Mouse (Mus musculus) liver (tissue): ENCODE data around the gene Nr5a1.
A peak's percentile ranks its signal among the peaks of the same experiment; 100 is the strongest.

ENCODE experiments used
- DNase-seq: peaks from one replicate; pipeline ENCODE4 v3.0.0-alpha.2; 2020; ENCODE audit warnings: mixed read lengths

Nr5a1 gene

DNA sequence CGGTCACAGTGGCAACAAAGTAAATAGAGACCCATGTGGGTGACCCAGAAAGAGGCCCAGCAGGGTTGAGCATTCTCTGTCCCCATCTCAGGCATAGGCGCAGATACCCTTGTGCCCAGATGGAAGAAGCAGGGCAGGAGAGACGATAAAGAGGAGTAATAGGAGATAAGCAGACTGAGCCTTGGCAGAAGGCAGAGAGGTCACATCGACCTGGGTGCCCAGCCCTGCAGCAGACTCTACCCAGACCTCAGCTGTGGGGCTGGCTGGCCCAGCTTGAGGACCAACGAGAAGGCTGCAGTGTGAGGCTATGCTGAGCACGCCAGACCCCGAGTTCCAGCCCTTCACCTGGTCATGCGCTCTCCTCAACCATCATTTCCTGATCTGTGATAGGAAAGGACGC, 10.0 kb downstream of the Nr5a1 start:
- no peak for DNase-seq

DNA sequence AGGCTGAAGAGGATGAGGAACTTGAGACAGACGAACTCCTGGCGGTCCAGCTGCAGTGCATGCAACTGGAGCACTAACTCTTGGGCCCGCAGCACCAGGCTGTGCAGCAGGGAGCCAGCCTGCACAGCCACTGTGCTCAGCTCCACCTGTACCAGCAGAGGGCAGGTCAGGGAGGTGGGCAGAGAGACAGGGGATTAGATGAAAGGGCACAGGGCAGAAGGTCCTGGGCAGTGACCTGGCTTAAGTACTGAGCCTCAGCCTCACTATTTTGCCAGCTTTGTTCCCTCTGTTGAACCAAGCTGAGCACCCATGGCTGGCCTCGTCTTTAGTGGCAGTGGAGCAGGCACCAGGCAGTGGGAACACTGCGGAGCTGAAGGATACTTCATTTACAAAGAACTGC, 14.2 kb downstream of the Nr5a1 start:
- no peak for DNase-seq

DNA sequence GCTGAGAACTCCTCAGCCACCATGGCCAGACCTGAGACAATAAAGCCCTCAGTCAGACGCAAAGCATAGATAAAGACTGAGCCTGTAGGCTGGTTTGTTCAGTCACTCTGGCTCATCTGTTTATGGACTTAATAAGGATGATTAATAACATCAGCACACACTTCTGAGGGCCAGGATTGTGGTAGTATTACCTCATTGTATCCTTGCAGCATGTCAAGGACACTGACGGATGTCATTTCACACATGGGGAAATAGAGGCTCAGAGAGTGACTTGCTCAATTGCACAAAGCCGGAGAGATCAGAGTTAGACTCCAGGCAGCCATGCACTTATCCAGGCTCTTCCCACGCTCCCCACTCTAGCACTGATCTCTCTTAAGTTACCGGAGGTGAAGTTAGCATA, 15.7 kb downstream of the Nr5a1 start:
- no peak for DNase-seq

DNA sequence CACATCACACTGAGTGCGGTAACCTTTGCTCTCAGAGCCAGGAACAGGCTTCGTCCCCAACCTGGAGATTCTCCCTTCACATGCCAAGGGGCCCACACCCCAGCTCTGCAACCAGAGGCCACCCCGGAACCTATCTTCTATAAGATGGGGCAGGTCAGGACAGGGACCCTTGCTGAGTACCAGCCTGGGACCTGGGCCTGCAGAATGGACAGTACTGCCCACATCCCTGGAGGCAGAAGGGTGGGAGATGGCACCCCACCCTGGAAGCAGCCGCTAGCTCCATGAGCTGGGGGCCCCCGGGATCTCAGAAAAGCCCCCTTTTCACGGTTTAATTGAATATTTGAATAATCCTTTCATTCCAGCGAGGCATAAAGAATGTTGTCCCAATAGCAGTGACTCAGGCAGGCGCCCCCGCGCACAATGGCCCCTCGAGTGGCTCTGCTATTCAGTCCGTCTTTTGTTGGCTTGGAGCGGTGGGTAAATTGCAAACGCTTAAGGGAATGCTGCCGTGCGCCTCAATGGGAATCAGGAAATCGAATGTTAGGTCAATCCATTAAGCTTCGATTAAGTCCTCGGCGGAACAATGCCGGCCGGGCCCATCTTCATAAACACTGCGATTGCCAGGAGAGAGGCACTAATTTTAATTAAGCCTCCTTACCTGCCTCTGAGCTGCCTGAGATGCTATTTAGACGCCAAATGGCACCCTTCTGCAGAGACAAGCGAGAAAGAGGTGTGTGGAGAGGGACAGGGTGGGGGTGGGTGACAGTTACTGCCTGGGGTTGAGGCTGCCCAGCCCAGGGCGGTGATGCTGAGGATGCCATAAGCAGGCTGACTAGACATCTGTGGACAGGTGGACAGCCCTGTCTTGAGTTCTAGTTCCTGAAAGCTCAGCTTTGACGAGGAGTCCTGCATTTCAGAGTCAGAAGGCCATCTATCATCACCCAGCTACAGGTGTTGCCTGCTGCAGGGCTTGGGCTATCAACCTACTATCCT, 16.9 kb downstream of the Nr5a1 start:
- DNase-seq = no peak

DNA sequence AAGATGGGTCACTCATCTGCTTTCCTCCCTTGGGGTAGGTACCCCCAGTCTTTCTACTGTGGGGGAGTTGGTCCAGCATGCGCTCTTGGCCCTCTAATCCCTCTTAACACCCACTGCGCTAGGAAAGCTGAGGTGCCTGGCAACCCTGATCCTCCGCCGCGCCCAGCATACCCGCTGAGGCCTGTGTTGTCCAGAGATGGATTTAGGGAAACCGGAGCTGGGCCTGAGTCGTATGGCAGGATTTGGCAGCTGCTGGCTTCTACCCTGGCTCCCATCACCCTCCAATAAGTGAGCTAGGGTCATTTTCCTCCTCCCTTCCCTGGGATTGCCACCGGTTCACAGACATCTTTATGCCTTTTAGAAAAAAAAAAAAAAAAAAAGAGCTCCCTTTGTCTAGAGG, 18.6 kb downstream of the Nr5a1 start:
- DNase-seq = no peak

DNA sequence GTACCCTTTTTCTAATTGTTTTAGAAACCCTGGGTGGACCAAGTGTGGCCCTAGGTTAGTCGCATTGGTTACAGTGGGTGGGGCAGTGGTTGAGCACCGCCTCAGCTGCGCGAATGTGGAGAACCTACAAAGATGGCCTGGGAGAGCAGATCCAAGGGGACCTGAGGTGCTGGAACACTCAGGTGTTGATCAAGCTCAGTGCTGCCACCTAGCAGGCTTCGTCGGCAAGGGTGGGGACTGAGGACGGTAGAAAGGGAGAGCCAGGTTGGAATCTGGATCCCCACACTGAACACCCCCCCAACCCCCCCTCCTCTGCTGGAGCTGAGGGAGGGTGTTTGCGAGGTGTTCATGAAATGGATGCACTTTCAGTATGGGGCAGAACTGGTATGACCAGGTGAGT, 22.8 kb downstream of the Nr5a1 start:
- peak; percentile 61 for DNase-seq

DNA sequence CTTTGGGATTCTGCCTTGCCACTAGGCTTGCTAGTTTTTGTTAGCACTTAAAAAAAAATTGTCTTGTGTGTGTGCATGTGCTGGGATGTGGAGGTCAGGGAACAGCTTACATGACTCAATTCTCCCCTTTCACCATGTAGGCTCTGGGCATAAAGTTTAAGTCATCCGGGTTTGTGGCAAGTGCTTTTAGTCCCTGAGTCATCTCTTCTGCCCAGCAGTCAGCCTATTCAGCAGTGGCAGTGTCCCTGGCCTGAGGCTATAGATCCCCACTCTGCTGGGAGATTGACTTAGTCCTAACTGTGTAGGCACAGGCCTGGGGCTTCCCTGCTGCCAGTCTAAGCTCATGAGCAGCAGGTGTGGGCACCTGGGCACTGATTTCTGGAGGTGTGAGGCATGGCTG, 24.5 kb downstream of the Nr5a1 start:
- DNase-seq = no peak

DNA sequence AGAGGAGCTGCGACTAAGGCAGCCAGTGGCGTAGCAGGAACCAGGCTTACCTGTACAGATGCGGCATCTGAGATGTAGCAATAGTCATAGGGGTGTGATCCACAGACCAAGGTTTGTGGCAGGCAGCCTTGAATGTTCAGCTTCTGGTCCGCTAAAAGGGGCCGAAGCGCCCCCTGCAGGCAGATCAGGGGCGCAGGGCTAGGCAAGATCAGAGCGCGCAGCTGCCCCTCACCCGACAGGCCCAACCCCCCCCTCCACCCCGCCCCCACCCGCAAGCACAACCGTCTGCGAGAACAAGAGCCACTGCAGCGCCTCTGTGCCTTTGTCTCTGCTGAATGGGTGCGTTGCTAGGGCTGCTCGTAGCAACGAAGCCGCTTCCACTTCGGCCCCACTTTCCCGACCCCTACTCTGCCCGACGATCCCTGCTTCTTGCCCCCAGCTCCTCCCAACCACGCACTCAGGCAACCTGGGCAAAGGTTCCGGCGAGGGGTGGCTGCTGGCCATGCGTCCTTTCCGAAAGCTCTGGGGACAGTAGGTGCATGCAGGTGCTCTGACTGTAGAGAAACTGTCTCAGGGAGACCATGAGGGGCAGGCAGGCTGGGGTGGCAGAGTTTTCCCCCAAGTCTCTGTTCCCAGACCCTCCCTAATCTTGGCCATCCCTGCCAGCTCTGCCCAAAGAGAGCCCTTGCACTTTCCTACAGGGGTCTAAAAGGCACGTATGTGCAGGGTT, 25.4 kb downstream of the Nr5a1 start:
- peak; percentile 56 for DNase-seq

DNA sequence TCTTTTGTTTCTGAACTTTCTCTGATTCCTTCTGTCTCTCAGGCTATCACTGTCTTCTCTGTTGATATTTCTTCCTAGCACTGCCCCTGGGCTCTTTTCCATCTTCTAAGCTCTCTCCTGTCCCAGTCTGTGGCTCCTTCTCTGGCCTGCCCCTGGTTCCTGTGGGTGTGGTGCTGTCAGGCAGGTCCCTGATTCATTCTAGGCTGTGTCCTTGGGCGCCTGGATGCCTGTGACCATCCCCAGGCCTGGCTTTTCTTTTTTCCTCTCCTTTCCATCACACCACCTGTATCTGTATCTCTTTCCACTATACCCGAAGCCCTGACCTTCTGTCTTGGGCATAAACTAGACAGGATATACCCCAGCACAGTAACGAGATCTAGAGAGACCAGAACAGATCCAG, 28.6 kb downstream of the Nr5a1 start:
- no peak for DNase-seq

DNA sequence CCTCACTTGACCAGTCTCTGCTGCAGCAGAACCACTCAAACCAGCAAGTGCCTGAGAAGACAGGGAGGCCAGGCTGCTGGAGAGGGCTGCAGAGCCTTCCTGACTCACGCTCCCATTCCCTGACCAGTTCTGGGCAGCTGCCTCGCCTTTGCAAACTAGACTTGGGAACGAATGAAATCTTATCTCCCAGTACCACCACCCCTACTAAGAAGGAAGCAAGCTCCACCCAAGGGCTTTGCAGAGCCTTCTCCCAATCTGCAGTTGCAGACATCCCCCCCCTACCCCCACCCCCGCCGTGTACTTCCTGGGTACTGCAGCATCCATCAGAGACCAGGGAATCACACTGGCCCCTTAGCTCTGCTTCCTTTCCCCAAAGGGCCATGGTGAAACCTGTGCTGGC, 31.3 kb downstream of the Nr5a1 start:
- DNase-seq = peak; percentile 44

DNA sequence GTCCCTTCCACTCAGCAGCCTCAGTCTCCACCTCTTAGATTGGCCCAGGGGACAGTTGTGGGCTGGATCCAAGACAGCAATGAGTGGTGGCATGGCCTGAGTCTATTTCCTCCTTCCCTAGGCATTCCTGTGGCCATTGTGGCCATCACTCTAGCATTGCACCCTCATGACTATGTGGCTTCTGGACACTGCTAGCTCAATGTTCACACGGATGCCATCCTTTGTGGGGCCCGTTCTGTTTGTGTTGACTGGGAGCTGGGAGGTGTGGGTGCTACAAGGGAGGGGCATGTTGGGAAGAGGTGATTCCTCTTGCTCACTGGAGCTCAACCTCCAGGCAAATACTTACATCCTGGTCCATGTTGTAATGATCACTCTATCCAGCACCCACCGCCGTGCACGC, 32.1 kb downstream of the Nr5a1 start:
- DNase-seq = no peak

DNA sequence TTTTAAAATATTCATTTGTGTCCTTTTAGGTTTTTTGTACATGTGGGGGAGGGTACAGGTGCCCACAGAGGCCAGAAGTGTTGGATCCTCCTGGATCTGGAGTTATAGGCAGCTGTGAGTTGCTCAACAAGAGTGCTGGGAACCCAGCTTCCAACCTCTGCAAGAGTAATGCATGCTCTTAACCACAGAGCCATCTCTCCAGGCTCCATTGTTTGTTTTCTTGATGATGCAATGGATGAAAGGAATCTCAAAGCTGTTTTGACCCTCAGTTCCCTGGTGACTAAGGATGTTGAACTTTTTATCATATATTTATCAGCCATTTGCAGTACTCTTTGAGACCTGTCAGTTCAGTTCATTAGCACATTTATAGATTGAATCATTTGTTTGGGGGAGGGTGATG, 35.4 kb downstream of the Nr5a1 start:
- DNase-seq = no peak

DNA sequence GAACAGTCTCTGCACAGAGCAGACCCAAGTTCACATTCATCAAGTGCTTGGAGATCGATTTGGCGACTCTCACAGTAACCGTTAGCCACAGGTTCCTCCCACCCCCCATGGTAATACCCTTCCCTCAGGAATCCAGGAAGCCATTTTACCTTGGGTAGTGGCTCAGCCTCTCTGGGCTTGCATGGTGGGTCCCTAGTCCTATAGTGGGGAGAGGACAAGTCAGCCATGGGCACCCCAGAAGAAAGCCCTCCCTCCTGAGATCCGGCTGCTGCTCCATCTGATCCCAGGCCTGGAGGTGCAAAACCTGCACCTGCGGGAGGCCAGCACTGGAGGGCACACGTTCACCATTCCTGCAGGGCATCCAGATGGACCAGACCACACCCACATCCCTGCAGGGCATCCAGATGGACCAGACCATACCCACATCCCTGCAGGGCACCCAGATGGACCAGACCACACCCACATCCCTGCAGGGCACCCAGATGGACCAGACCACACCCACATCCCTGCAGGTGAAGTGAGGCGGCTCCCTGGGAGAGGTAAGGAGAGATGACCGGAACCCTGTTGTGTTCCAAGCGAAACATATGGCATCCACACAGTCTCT, 38.9 kb downstream of the Nr5a1 start:
- DNase-seq = no peak

DNA sequence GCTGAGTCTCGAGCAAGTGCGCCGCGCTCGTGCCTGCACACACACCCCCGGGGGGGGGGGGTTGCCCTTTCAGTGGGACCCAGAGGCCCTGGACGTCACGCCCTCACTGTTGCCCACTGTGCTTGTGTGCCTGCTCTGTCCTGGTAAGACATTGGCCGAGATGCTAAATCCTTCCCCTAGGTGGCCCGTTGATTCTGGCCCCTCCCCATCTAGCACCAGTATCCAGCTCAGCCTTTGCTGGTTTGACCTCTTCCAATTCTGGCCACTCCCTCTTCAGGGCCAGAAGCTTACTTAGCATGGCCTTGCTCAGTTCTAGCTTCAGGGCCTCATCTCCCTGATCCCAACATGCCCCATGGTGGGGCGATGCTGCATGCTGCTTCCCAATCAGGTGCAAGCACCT, 41.8 kb downstream of the Nr5a1 start:
- no peak for DNase-seq

DNA sequence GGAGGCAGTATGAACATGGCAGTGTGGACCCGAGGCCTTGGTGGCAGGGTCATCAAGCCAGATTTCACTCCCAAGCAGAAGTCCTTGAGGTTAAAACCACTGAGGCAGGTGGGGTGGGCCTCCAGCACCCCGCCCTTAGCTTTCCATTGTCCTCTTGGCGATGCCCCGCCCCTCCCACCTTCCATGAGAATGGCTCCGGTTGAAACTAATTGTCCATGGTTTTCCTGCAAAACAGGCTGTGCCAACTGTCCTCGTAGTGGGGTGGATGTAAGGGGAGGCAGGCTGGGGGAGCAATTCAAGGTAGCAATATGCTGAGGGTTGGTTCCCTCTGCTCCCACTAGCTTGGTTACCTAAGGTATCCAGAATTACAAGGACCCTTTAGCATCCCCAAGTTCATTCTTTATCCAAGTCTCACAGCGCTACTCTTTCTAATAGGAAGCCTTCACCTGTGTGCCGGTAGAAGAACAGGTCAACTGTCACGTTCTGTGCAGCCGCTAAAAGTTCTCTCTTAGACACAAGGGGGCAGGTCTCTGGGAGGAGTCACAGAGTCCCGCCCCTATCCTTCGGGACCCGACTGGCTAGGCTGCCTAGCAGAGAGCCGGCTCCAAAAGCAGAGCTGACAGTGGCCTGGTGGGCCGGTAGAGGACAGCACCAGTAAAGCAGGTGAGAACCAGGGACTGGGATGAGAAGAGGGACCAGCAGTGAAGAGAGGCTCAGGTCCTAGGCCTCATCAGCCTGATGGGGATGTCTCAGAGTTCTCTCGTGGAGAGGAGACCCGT, 45.4 kb downstream of the Nr5a1 start:
- DNase-seq = peak; percentile 53

DNA sequence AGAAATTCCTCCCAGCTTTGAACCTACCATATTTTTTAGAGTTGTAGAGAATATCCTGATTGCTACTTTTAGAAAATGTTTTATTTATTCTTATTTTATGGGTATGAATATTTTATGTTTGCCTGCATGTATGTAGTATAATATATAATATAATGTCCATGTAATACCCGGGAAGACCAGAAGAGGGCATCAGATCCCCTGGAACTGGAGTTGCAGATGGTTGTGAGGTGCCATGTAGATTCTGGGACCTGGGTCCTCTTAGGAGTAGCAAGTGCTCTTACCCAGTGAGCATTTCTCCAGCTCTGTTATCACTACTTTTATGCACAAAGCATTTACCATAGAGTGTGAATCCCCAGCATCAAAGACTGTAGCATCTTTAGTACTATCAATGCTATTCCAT, 52.9 kb downstream of the Nr5a1 start:
- no peak for DNase-seq

DNA sequence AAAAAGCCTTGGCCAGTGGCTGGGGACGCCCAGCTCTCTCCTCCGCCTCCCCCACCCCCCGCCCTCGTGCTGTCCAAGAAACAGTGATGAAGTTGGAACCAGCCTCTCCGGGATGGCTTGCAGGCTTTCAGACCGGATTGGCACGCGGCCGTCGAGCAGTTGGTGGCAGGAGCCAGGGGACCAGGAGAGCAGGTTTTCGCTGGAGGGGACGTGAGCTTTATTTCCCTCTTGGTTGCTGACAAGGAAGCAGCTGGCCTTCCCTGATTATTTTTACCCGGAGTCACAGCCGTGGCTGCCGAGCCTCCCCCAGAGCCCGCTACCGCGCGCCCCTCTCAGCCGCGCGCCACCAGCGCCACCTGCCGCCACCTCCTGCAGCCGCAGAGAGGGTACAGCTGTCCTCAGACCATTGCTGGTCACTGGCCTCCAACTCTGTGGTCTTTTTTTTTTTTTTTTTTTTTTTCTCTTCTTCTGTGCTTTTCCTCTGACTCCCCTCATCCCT, 56.0 kb downstream of the Nr5a1 start:
- peak; percentile 75 for DNase-seq

DNA sequence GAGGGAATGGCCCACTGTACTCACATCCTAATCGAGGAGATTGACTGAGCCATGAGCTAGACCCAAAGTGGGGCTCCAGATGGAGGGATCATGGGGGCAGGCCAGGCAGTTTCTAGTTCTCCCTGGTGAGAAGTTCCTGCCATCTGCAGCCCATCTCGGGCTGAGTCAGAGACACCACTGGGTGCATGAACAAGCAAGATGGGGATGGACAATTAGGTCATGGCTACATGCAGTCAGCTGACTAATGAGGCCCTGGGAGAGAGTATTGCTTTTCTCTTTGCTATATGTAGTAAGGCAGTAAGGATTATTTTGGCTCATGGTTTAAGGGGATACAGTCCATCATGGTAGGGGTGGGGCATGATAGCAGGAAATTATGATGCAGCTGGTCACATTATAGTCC, 60.6 kb downstream of the Nr5a1 start:
- no peak for DNase-seq

DNA sequence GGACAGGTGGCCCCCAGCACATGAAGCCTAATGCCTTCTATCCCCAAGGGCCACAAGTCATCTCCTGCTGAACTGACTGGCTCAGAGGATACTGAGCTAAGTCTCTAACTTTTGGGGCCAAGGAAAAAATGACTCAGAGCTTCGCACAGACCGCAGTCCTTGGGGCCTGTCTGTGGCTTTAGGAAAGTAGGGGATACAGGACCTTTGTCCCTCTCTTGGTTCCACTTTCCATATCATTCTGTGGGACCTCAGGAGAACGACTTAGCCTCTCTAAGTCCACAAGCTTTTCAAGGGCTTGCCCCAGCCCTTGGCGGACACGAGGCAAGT, 61.1 kb downstream of the Nr5a1 start:
- DNase-seq = no peak

DNA sequence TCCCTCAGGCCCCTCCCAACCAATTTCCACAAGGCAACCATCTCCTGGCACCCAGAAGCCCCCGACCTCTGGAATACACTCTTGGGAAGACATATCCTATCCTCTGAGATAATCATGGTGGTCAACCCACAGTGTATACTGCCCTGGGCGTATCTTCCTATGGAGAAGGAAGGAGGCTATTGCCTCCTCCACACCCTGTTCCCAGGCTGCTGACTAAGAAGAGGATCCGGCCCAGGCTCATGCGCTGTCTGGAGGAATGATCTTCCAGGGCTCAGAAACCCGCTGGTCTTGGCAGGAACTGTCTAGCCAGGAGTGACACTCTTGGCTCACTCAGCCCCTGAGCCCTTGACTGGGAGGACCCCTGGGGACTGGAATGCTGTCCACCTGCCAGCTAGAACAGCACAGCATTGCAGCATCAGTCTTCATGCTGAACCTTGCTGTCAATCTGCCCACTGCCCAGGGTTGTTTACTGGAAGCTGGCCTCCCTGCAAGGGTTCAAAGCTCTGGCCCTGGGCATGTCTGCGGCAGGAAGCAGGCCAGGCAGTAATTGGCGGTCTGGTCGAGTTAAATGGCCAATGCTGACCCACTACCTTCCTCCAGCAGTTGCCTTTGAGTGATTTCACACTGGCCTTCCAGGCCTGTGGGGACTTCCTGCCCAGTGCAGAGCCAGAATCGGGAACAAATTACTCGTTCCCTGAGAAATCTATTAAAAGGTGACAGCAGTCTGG, 61.6 kb downstream of the Nr5a1 start:
- no peak for DNase-seq

DNA sequence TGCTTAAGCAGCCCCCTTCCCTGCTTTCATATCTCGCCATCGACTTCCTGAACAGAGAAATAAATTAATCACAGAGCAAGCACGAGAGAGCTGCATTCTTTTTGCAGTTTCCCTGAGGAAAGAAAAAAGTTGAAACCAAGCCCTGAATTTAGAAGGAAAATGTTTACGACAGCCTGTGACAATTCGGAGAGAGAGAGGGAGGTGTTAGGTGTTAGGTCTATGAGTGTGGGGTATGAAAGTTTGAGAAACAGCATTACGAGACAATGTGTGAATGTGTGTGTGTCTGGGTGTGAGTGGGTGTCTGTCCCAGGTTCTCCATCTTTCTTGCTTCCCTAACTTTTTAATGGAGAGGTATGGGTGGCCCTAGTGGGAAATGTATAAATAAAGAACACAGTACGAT, 62.2 kb downstream of the Nr5a1 start:
- DNase-seq = no peak

DNA sequence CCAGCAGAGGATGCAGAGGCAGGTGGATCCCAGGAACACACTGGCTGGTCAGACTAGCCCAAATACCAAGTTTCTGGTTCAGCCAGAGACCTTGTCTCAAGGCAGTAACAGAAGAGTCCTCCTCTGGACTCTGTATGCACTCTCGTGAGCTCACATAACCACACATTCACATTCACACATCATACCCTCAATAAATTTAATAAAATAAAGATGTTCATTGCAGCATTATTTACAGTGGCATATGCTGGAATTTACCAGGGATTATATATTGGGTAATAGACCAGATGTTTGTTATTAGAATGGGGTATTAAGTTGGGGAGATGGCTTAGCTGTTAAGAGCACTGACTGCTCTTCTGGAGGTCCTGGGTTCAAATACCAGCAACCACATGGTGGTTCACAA, 64.0 kb downstream of the Nr5a1 start:
- DNase-seq = no peak
